Mouse (Mus musculus) ZHBTc4 (cell line): ENCODE results near the gene Npas3.

Source experiments
- DNase-seq: peaks from one replicate; pipeline ENCODE4 v3.0.0-alpha.2; 2011; ENCODE audit warnings: low read depth, low spot score

Npas3 gene

DNA sequence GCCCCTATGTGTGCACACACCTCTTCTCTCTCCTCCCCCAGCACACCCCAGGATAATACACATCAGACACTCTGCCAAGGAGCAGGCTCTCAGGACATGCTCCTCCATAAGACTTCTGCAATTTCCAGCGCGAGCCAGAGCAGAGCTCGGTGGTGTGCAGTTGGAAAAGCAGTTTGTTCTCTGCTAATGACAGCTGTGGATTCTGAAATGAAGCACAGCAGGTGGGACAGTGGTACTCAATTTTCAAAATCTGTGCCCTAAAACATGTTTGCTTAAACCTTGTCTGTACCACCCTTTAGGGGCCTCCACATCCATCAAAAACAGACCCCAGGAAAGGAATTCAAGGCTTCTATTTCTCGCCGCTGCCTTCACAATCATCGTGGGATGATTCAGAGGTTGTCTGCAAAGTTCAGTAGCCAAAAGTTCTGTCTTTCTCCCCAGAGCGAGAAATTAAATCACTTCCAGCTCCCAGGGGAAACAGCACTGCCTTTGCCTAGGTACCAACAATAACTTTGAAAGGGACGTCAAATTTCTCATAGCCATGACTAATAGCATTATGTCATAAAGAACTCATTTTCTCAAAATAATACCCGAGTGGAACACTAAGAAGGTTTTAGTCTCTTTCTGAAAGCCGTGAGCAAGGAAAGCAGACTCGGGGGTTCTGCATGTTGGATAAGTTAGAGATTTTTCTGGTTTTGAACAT is 533.5 kb downstream of the Npas3 start:
- DNase-seq = no peak

DNA sequence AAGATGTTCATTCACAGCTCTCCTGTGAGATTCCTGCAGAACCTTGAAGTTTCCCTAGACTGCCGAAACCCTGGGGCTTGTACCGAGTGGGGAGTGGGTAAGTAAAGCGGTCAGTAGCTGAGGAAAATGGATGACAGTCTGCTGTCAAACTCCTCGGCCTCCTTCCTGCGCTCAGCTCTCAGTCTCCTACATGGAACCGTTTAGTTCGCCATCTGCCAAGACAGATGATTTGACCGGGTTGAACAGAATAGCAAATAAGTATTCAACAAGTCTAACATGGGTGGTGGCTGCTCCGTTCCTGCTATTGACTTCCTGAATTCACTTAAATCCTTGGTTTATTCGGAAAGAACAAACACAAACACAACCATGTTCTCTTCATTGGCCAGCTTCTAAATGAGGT is 541.0 kb downstream of the Npas3 start:
- DNase-seq = no peak

DNA sequence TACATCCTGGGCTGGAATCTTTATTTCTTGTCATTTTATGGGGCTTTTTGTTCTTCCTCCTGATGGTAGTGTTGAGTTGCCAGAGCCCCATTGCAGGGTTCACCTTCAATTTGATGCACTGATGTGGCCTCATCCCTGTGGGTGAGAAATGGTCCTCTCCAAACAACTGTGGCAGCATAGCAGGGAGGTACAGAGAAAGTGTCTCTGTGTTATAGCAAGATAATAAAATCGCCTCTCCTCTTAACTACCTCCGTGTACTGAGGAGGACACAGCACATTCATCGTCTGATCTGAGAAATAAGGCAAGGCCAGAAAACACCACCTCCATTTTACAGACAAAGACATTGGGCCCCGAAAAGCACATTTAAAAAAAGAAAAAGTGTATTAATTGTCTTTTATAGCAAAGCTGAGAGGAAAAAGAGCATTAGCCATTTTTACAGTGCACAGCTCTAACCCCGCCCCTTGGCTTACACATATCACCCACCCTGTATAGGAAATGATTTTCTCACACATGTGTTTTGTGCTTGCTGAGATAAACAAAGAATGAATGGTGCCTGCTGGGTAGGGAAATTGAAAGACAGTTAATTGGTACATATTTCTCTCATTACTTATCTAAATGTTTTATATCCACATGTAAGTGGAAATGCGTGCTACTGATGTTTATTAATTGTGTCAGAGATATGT is 546.4 kb downstream of the Npas3 start:
- no peak for DNase-seq

DNA sequence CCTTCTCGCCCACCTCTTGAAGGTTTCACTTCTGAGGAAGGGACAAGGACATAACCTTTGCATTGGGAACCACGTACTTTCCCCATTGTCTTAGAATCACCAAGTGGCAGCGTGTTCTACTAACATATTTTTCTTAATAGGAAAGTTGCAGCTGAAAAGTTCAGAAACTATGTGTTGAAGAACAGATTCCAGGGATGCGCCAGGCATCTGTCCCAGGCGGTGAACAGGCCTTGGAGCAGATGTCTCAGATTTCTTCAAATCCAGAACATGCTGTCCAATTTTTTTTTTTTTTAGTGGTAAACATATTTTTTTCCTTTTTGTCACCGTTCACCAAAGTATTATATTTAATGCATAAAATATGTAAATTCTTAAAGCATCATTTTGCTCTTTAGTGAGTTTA is 553.4 kb downstream of the Npas3 start:
- DNase-seq = no peak

DNA sequence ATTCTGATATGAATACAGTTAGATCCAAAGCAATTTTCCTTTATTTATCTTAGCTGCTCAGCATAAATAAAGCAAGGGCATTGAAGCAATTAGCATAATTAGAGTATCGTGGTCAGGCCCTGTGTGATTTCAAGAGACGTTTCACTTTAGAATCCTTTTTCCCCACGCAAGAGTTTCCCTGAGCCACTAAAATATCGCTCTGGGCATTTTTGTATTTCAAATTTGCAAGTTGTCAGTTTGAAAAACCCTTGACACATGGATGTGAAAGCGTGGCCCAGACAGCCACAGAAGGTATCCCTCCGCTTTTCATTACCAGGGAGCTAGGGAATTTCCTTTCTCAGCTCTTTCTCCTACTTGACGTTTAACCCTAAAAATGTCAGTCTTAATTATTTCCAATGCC is 553.9 kb downstream of the Npas3 start:
- no peak for DNase-seq

DNA sequence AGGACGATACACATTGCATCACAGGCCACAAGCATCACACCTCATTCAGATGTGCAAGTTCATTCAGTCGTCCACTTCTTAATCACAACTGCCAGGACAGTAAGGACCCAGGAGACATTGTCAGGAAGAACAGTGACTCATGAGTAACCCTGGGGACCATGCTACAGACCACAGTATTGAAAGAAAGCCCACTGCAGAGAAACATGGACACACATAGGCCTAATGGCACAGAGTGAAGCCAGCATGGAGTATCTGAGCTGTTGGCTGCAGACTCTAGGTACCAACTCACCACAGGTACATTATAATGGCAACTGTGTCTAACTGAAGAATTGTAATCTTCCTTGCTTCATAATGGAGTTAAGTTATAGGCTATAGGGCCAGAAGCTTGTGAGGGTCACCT is 561.6 kb downstream of the Npas3 start:
- no peak for DNase-seq

DNA sequence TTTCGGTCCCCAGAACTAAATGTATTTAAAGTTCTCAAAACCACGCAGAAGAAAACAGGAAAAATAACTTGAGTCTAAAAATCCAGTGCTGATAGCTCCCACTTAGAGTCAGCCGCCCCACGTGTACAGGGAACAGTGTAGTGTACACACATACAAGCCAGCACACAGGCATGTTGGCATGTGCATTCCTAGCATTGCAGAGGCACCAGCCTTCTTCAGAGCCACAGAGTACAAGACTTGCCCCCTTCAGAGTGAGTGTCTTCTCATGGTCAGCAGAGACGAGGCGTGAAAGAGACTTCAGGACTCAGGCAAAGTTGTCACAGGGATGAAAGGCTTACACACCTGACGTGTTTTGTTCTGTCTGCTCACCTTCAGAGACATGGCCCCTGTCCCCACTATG is 565.8 kb downstream of the Npas3 start:
- DNase-seq = no peak

DNA sequence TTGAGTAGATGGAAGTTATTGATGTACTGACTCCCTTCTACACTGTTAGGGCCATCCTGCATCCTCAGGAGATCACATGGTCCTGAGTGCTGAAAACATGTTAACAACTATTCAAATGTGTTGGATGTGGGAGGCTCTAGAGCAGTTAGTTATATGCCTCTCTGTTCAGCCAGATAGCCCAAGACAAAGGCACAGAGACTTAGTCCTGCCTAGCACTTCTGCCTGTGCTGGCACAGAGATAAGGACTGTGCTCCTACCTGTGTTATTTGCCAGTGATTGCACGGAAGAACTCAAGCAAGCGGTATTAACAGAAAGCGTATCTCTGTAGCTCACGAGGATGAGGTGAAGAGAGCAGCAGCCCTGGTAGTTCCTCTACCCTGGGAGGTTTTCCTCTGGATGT is 571.5 kb downstream of the Npas3 start:
- DNase-seq = no peak

DNA sequence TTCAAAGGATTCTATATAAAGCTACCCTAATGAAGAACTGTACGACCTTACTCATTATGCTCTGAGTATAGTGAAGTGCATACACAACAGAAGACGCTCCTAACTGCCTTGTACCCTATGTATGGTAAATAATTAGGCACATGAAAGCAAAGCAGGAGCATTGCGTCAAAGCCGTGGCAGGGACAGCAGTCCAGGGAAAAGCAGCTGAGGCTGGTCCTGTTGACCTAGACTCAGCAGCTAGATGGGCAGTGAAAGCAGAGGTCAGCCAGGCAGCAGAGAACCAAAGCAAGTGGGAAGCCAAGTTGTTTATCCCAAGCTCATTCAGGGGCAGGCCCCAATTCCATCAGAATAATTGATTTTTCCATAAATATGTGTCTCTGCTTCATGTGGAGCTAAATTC is 574.4 kb downstream of the Npas3 start:
- DNase-seq = no peak

DNA sequence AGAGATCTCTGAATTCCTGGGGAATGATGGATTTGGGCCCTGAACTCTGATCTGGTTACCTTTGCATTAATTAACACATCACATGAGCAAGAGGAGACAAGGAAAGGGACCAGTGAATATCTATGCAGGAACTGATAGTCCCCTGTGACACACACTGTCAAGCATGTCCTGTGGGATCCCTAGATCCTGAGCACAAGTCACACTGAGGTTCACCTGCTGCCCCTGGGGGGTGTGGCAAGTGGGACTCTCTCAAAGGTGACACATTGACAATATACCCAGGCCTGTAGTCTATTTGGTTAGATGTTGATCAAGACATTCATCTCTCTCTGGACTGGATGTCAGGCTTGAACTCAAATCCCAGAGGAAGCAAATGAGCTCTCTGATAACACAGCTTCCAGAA is 576.8 kb downstream of the Npas3 start:
- no peak for DNase-seq

DNA sequence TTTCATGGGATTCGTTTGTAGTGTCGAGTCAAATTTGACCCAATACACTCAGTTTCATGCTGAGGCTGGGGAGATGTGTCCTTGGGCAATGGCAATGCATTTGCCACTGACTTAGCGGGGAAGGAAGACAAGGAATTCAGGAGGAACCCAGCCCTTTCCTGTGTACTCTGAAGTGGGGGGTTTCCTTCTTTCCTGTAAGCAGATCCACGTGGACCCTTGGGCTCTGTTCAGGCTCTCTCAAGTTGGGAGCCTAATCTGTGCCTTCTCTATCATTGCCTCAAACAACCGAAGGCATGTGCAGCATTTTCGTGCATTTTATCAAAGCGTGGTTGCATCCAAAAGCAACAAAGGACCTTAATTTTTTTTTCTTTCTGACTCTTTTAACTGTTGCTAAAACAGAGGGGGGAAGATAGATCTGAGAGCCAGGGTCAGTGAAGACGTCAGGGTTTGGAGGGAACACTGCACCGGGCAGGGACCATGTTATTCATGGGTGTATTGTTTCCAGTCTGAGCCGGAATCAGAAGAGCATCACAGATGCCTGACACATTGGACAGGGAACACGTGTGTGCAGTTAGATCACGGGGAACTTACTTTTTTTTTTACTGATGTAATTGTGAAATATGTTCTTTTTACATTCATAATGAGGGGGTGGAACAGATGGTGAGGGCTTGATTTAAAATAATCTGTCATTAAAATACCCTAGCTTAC is 577.6 kb downstream of the Npas3 start:
- DNase-seq = no peak

DNA sequence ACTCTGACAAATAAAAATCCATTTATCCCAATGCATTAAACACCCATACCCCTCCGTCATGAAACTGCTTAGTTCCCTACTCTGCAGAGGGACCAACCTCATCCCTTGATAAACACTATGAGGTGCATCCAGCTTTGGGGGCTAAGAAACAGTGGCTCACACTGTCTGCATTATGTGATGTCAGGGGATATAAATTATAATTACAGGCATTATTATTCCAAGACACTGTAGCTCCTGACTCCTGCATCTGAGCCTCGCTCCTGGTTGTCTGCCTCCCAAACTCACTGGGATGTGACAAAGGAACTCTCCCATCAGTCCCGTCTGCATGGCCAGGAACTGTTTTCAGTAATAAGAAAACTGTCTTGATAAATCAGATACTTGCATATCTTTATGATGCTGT is 578.3 kb downstream of the Npas3 start:
- DNase-seq = no peak

DNA sequence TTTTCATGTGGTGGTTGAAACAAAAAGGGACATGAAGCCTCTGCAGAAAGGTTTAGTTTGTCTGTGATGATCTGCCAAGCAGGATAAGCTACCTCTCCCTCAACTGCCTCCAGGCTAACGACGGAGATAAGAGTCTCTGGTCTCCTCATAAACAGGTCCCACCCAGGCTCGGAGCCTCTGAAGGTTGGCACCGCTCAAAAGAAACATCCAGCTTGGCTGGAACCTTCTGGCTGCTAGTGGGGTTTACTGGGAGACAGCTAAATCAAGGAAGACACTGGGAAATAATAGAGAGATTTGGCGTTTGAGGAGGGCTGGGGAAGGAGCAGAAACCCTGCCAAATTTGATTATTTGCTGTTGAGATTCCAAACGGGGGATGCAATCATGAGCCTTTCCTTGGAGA is 584.1 kb downstream of the Npas3 start:
- no peak for DNase-seq

DNA sequence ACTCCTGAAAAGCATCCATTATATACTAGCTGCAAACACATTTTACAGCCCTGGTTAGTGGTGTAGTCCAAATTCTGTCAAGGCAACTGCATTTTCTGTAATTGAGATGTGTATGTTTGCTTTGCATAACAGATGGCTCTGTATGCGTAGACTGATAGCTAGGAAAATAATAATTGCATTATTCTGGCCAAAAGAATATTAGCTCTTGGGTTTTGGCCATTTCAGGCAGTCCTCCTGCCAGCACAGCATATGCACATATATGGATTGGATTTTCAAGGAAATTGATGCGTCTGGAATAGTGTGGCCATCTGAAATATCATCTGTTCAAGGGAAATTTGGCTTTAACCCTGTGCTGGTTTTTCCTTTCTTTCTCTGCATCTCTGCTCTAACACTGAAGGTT is 584.9 kb downstream of the Npas3 start:
- no peak for DNase-seq

DNA sequence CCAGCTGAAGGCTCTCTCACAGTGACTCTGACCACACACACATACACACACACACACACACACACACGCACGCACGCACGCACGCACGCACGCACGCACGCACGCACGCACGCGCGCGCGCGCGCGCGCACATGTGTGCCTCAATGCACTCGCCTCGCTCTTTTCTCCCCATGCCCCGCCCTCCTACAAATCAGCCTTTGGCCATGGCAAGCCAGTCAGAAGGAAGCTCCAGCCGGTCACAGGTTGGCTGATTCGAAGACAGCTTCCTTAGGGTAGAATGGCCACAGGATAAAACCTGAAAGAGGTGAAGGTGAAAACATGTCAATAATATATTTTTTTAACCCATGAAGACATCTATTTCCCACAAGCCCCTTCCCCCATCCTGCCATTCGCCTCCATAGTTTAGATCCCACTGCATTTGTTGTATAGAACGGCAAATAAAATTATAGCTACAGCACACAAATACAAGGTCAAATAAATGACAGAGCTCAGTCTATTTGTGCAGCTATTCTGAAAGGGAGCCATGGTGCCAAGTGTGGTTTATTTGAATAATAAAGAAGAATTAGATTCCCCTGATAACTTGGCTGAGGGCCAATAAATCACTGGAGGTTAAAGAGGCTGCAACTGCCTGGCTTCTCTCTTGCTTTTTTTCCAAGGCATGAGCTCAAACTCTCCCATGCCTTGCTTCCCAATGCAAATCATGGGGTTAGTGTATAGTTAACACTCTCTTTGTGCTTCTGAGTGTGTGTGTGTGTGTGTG is 587.7 kb downstream of the Npas3 start:
- DNase-seq = no peak

DNA sequence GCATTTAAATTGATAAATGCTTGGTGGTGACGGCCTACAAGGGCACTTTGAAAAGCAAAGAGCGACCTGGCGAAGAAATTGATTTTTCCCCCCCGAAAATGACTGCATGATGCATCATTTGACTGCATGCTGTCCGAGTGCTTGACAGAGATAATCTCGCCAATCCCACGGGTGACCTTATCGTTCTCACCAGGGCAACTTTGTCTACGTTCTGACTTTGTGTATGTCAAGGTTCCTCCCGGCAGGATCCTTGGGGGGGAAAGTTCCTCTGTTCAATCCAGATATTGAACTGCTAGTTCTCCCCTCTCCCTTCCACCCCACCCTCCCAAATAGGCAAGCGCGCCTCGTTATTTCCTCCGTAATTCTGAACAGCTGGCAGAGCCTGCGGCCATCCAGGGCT is 588.9 kb downstream of the Npas3 start:
- no peak for DNase-seq

DNA sequence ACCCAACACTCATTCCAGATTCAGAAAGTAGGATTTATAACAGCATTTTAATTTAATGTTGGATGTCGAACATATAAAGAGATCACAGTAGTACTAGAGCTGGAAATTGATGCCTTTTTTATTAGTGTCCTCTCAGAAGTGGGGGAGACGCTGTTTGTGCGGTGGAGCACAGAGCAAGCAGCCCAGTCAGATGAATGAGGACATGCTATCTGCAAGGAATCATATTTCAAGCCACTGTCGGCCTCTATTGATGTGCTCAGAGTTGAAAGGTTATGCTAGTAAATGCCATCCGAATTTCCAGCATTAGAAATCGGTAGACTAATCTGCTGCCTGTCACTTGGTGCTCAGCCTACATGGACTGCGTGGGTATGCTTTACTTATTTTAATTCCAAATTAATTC is 590.1 kb downstream of the Npas3 start:
- DNase-seq = no peak

DNA sequence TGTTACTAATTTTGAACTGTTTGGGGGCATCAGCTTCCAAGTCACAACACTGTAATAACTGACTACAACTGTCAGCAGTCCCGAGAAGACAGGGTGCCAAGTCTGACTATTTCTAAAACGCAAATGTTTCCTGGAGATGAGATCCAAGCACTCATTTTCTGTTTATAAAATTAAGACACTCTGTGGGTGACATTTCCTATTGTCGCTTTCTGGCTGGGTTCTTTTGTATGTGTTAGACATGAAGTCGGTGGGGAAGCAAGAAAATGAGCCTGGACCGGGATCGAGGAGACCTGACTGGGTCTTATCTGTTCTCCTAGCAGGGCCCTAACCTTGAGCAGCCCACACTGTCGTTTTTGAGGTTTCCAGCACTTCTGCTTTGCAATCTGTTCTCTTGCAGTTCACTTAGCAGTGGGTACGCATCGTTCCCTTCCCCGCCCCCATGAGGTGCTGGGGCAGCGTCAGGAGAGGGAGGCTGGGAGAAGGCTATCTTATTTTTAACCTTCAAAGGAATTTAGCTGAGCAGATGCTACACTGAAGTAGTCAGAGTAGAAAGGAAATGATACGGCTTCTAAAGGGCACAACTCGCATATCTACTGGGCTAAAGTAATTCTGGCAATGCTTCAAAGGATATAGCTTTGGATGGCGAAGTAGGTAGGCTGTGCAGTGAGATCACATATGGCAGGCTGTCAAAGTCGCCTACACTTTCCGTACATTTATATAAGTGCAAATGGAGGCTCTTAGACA is 593.6 kb downstream of the Npas3 start:
- no peak for DNase-seq

DNA sequence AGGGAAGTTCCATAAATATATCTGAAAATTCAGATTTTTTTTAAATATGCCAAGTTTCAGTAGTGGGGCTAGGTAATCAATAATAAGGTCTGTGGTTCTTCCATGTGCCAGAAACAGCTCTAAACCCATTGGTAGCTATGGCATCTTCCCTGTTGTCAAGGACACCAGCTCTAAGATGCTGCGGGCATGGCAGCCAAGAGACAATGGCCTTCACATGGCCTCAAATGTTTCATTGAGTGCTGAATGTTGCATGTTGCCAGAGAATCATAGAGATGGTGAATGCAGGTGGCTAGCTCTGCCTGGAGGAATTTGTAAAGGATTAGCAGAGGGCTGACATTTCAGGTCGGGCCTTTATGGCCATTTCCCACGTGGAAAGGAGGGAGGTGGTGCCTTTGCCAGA is 595.1 kb downstream of the Npas3 start:
- DNase-seq = no peak

DNA sequence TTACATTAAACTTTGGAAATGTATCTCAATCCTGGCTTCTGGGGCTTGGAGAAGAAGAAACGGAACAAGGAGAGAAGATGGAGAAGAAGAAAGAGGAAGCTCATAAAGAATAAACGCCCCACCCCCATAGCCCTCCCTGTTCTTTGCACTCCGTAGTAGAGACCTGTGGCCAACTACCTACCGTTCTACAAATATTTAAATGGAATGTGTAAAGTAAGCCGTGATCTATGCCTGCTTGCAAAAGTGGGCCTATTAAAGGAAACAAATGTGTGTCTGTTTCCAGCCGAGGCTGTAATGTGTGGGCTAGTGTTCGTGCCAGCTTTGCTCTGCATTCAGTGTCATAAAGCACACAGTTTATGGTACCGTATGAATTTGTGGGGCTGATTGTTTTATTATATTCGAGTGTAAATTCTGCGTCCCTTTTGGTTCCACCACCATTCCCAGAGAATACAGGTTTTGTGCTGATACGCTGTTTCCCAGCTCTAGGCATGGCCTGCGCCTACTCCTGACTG is 597.7 kb downstream of the Npas3 start:
- no peak for DNase-seq

DNA sequence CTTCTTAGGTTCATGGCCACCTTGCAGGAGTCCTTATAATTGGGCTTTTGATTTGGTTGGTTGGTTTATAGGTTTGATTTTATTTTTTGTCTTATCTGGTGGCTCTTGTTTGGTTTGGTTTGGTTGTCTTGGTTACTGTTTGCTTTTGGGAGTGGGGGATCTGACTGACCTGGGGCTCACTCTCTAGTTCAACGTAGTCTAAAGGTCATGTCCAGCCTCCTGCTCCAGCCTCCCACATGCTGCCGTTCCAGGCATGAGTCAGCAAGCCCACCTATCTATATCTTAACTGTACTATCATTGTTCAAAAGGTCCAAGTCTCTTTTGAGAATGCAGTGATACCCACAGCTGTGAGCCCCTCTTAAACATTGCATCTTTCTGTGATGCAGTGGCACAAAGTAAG is 600.8 kb downstream of the Npas3 start:
- no peak for DNase-seq
